Mouse (Mus musculus) adrenal gland, postnatal 36 days (tissue): ENCODE results near the gene Ift172. TPM values are rescaled to one million over a fixed set of nuclear protein-coding genes. Genes with fewer than 3 reads are reported as not detected.
"Not testable (repeated sequence)": the region's sequence is repeated elsewhere in the genome, so short reads cannot be mapped to it uniquely, and the experiment has no call there.

Experiments used
- DNase-seq, 2 experiments: peaks; one replicate each; pipeline ENCODE4 v3.0.0; 2021; ENCODE audit warnings: mixed read lengths in 1 of 2
- total RNA-seq, 2 experiments: library from RNA; stranded (reverse); gene quantifications; 2 replicates each; pipeline ENCODE4 v1.2.3; 2021

Ift172 gene
- total RNA-seq, 2 experiments from 2014 or later = 30.4 to 39.0 TPM

- peak in 1 of 2 experiments; percentile 51 for DNase-seq
Measured at GRCm38 (mm10) chr5:31218294-31218693, 72.6 kb downstream of the Ift172 start.

- not testable (repeated sequence) for DNase-seq
Measured at GRCm38 (mm10) chr5:31216554-31216953, 74.4 kb downstream of the Ift172 start.

GRCm38 (mm10) chr5:31204421-31204820 lies 86.5 kb downstream of the Ift172 start:
- DNase-seq = no peak

- DNase-seq = peak; percentile 7 to 24
Measured at GRCm38 (mm10) chr5:31203866-31204265, 87.0 kb downstream of the Ift172 start.

Other genes starting within 250 kb of the Ift172 start
- 100 to 1,000 TPM; 106 to 128 TPM for gene Atraid, start 242.8 kb downstream of the Ift172 start, total RNA-seq
- gene Slc5a6, start 242.2 kb downstream of the Ift172 start, total RNA-seq = 10 to 100 TPM; 26.6 to 30.3 TPM
- gene Cad, start 236.3 kb downstream of the Ift172 start, total RNA-seq = 10 to 100 TPM; 22.9 to 29.7 TPM
- gene Dnajc5g, start 184.8 kb downstream of the Ift172 start, total RNA-seq = not detected
- gene Slc30a3, start 182.9 kb downstream of the Ift172 start, total RNA-seq = not detected
- gene Trim54, start 174.4 kb downstream of the Ift172 start, total RNA-seq = under 1 TPM in 1 of 2 experiments, not detected in 1; 0.20 TPM
- gene Ucn, start 152.3 kb downstream of the Ift172 start, total RNA-seq = not detected
- 10 to 100 TPM; 57.5 to 62.1 TPM for gene Mpv17, start 136.9 kb downstream of the Ift172 start, total RNA-seq
- gene Gm29609, start 111.2 kb downstream of the Ift172 start, total RNA-seq = under 1 TPM; 0.60 to 0.79 TPM
- gene Gtf3c2, start 111.0 kb downstream of the Ift172 start, total RNA-seq = 10 to 100 TPM; 53.8 to 64.0 TPM
- 100 to 1,000 TPM; 106 to 110 TPM for gene Snx17, start 97.9 kb downstream of the Ift172 start, total RNA-seq
- 10 to 100 TPM; 43.2 to 60.5 TPM for gene Eif2b4, start 97.7 kb downstream of the Ift172 start, total RNA-seq
- 10 to 100 TPM; 28.1 to 34.1 TPM for gene Zfp513, start 88.8 kb downstream of the Ift172 start, total RNA-seq
- gene Ppm1g, start 70.4 kb downstream of the Ift172 start, total RNA-seq = 100 to 1,000 TPM; 105 to 129 TPM
- 10 to 100 TPM; 80.6 to 95.8 TPM for gene Nrbp1, start 50.3 kb downstream of the Ift172 start, total RNA-seq
- gene Gm9970, start 49.9 kb downstream of the Ift172 start, total RNA-seq = not detected
- 1 to 10 TPM; 3.7 to 4.1 TPM for gene Krtcap3, start 39.4 kb downstream of the Ift172 start, total RNA-seq
- 10 to 100 TPM in 1 of 2 experiments, 1 to 10 TPM in 1; 7.5 to 13.8 TPM for gene Fndc4, start 5.0 kb upstream of the Ift172 start, total RNA-seq
- gene Gckr, start 6.3 kb upstream of the Ift172 start, total RNA-seq = under 1 TPM in 1 of 2 experiments, not detected in 1; 0.43 TPM
- 10 to 100 TPM; 20.0 to 20.6 TPM for gene Zfp512, start 161.3 kb upstream of the Ift172 start, total RNA-seq
- not detected for gene 4930548H24Rik, start 194.6 kb upstream of the Ift172 start, total RNA-seq
- gene Gpn1, start 203.6 kb upstream of the Ift172 start, total RNA-seq = 10 to 100 TPM; 30.0 to 31.6 TPM
- 10 to 100 TPM; 30.6 to 31.8 TPM for gene Slc4a1ap, start 235.9 kb upstream of the Ift172 start, total RNA-seq
- 10 to 100 TPM; 19.1 to 19.8 TPM for gene Supt7l, start 236.7 kb upstream of the Ift172 start, total RNA-seq